Mouse (Mus musculus): ENCODE data around the gene Il1r2.

DNA sequence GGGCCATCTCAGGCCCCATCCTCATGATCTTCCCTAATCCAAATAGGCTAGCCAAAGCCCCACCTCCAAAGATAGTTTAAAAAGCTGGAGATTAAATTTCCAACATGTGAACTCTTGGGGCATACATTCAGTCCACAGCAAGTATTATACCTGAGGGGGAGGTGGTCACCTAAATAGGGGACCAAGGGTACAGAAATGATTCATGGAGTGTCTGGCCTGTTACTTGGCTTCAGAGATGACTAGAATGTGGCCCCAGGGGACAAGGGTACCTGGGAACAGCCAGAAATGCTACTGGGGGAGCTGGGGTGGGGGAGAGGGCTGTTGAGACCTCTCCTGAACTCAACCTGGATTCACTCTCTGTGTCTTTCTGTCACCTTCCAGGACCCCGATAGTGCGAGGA is 3.4 kb downstream of the Il1r2 start:
- TF ChIP-seq POLR2A (IDR thresholded peaks at IDR 0.05; ENCODE audit: extremely low read depth, insufficient read depth, low read length) (no peak), CTCF (IDR thresholded peaks at IDR 0.05; ENCODE audit: extremely low read depth, insufficient read depth, low read length) (no peak)

Measured in cortical plate, adult 2 months (tissue).